Mouse (Mus musculus): ENCODE measurements at regions not wholly inside any gene's neighbourhood (a gene's known extent, or its start where the extent isn't known, plus 50 kb on each side); places are given as distances from the start of the nearest gene placed in this dataset.

- ATAC-seq (ENCODE audit: low FRiP score, low TSS enrichment): no peak
- no peak overlapping the region for H3K4me2 ChIP-seq (replicated peaks; ENCODE audit: low read depth, low read length)
- WGBS: 52% methylated on average over 5 of the region's 5 CpGs
- no peaks in the 10 kb centered on the region for H3K27me3 ChIP-seq (ENCODE audit: control insufficient read depth, insufficient read depth, low read length)
- no peaks in the 10 kb centered on the region for H3K4me1 ChIP-seq (ENCODE audit: control insufficient read depth, insufficient read depth, low read length)
- no peak overlapping the region for H3K4me3 ChIP-seq (ENCODE audit: low read length)
- H3K27ac ChIP-seq (ENCODE audit: low read depth, low read length): no peak overlapping the region
- no peaks in the 10 kb centered on the region for H3K36me3 ChIP-seq (ENCODE audit: control insufficient read depth, insufficient read depth, low read length)
- no peaks in the 10 kb centered on the region for H3K9me3 ChIP-seq (ENCODE audit: control insufficient read depth, low read length)
- H3K9ac ChIP-seq (ENCODE audit: low read depth, low read length): no peak overlapping the region
Observed at GRCm38 (mm10) chr6:84325384-84326114, 268.2 kb downstream of the Cyp26b1 start.

- H3K9me3 ChIP-seq (ENCODE audit: control insufficient read depth, low read length): no peaks in the 10 kb centered on the region
- no peak for ATAC-seq (ENCODE audit: low FRiP score, low TSS enrichment)
- no peak overlapping the region for H3K9ac ChIP-seq (ENCODE audit: low read depth, low read length)
- whole genome bisulfite sequencing: 91% methylated on average over 4 of the region's 4 CpGs
- H3K27me3 ChIP-seq (ENCODE audit: control insufficient read depth, insufficient read depth, low read length): no peaks in the 10 kb centered on the region
- no peaks in the 10 kb centered on the region for H3K4me1 ChIP-seq (ENCODE audit: control insufficient read depth, insufficient read depth, low read length)
- no peak overlapping the region for H3K27ac ChIP-seq (ENCODE audit: low read depth, low read length)
- no peaks in the 10 kb centered on the region for H3K36me3 ChIP-seq (ENCODE audit: control insufficient read depth, insufficient read depth, low read length)
- no peak overlapping the region for H3K4me3 ChIP-seq (ENCODE audit: low read length)
- H3K4me2 ChIP-seq (replicated peaks; ENCODE audit: low read depth, low read length): no peak overlapping the region
Observed at GRCm38 (mm10) chr6:84324185-84324584, 269.5 kb downstream of the Cyp26b1 start.

GRCm38 (mm10) chr6:84322528-84322927 lies 271.2 kb downstream of the Cyp26b1 start:
- WGBS: 85% methylated on average over 4 of the region's 4 CpGs
- Histone ChIP-seq H3K9ac (ENCODE audit: low read depth, low read length) (no peak overlapping the region), H3K36me3 (ENCODE audit: control insufficient read depth, insufficient read depth, low read length) (no peaks in the 10 kb centered on the region), H3K4me3 (ENCODE audit: low read length) (no peak overlapping the region), H3K9me3 (ENCODE audit: control insufficient read depth, low read length) (no peaks in the 10 kb centered on the region), H3K4me1 (ENCODE audit: control insufficient read depth, insufficient read depth, low read length) (no peaks in the 10 kb centered on the region), H3K4me2 (replicated peaks; ENCODE audit: low read depth, low read length) (no peak overlapping the region), H3K27ac (ENCODE audit: low read depth, low read length) (no peak overlapping the region), H3K27me3 (ENCODE audit: control insufficient read depth, insufficient read depth, low read length) (no peaks in the 10 kb centered on the region)
- no peak for ATAC-seq (ENCODE audit: low FRiP score, low TSS enrichment)

- Histone ChIP-seq H3K4me2 (replicated peaks; ENCODE audit: low read depth, low read length) (no peak overlapping the region), H3K4me3 (ENCODE audit: low read length) (no peak overlapping the region), H3K36me3 (ENCODE audit: control insufficient read depth, insufficient read depth, low read length) (no peaks in the 10 kb centered on the region), H3K4me1 (ENCODE audit: control insufficient read depth, insufficient read depth, low read length) (no peaks in the 10 kb centered on the region), H3K9ac (ENCODE audit: low read depth, low read length) (no peak overlapping the region), H3K27me3 (ENCODE audit: control insufficient read depth, insufficient read depth, low read length) (no peaks in the 10 kb centered on the region), H3K9me3 (ENCODE audit: control insufficient read depth, low read length) (no peaks in the 10 kb centered on the region), H3K27ac (ENCODE audit: low read depth, low read length) (no peak overlapping the region)
- WGBS: 67% methylated on average over 1 of the region's 1 CpGs
- ATAC-seq (ENCODE audit: low FRiP score, low TSS enrichment): no peak; the same call in 1 of the 2 replicates
Observed at GRCm38 (mm10) chr6:84320586-84320985, 273.1 kb downstream of the Cyp26b1 start.

- no peak overlapping the region for H3K4me3 ChIP-seq (ENCODE audit: low read length)
- ATAC-seq (ENCODE audit: low FRiP score, low TSS enrichment): no peak
- H3K27ac ChIP-seq (ENCODE audit: low read depth, low read length): no peak overlapping the region
- 15% methylated on average over 4 of the region's 4 CpGs for WGBS
- no peaks in the 10 kb centered on the region for H3K9me3 ChIP-seq (ENCODE audit: control insufficient read depth, low read length)
- H3K9ac ChIP-seq (ENCODE audit: low read depth, low read length): no peak overlapping the region
- H3K27me3 ChIP-seq (ENCODE audit: control insufficient read depth, insufficient read depth, low read length): no peaks in the 10 kb centered on the region
- H3K4me1 ChIP-seq (ENCODE audit: control insufficient read depth, insufficient read depth, low read length): no peaks in the 10 kb centered on the region
- no peaks in the 10 kb centered on the region for H3K36me3 ChIP-seq (ENCODE audit: control insufficient read depth, insufficient read depth, low read length)
- H3K4me2 ChIP-seq (replicated peaks; ENCODE audit: low read depth, low read length): no peak overlapping the region
Observed at GRCm38 (mm10) chr6:84318774-84319173, 274.9 kb downstream of the Cyp26b1 start.

GRCm38 (mm10) chr6:84317026-84317425 lies 276.7 kb downstream of the Cyp26b1 start:
- WGBS: 85% methylated on average over 1 of the region's 1 CpGs
- H3K9ac ChIP-seq (ENCODE audit: low read depth, low read length): no peak overlapping the region
- no peaks in the 10 kb centered on the region for H3K27me3 ChIP-seq (ENCODE audit: control insufficient read depth, insufficient read depth, low read length)
- H3K9me3 ChIP-seq (ENCODE audit: control insufficient read depth, low read length): no peaks in the 10 kb centered on the region
- no peak overlapping the region for H3K4me3 ChIP-seq (ENCODE audit: low read length)
- H3K4me2 ChIP-seq (replicated peaks; ENCODE audit: low read depth, low read length): no peak overlapping the region
- no peak for ATAC-seq (ENCODE audit: low FRiP score, low TSS enrichment)
- no peak overlapping the region for H3K27ac ChIP-seq (ENCODE audit: low read depth, low read length)
- no peaks in the 10 kb centered on the region for H3K36me3 ChIP-seq (ENCODE audit: control insufficient read depth, insufficient read depth, low read length)
- no peaks in the 10 kb centered on the region for H3K4me1 ChIP-seq (ENCODE audit: control insufficient read depth, insufficient read depth, low read length)

- no peaks in the 10 kb centered on the region for H3K4me1 ChIP-seq (ENCODE audit: control insufficient read depth, insufficient read depth, low read length)
- H3K4me2 ChIP-seq (replicated peaks; ENCODE audit: low read depth, low read length): no peak overlapping the region
- ATAC-seq (ENCODE audit: low FRiP score, low TSS enrichment): no peak
- no peaks in the 10 kb centered on the region for H3K9me3 ChIP-seq (ENCODE audit: control insufficient read depth, low read length)
- H3K36me3 ChIP-seq (ENCODE audit: control insufficient read depth, insufficient read depth, low read length): no peaks in the 10 kb centered on the region
- no peak overlapping the region for H3K9ac ChIP-seq (ENCODE audit: low read depth, low read length)
- H3K4me3 ChIP-seq (ENCODE audit: low read length): no peak overlapping the region
- no peaks in the 10 kb centered on the region for H3K27me3 ChIP-seq (ENCODE audit: control insufficient read depth, insufficient read depth, low read length)
- WGBS: 81% methylated on average over 8 of the region's 8 CpGs
- no peak overlapping the region for H3K27ac ChIP-seq (ENCODE audit: low read depth, low read length)
Observed at GRCm38 (mm10) chr6:84315175-84315912, 278.4 kb downstream of the Cyp26b1 start.

- 41% methylated on average over 4 of the region's 4 CpGs for WGBS
- no peak overlapping the region for H3K27ac ChIP-seq (ENCODE audit: low read depth, low read length)
- no peak overlapping the region for H3K9ac ChIP-seq (ENCODE audit: low read depth, low read length)
- H3K36me3 ChIP-seq (ENCODE audit: control insufficient read depth, insufficient read depth, low read length): no peaks in the 10 kb centered on the region
- no peaks in the 10 kb centered on the region for H3K4me1 ChIP-seq (ENCODE audit: control insufficient read depth, insufficient read depth, low read length)
- ATAC-seq (ENCODE audit: low FRiP score, low TSS enrichment): no peak
- H3K27me3 ChIP-seq (ENCODE audit: control insufficient read depth, insufficient read depth, low read length): no peaks in the 10 kb centered on the region
- H3K4me2 ChIP-seq (replicated peaks; ENCODE audit: low read depth, low read length): no peak overlapping the region
- H3K4me3 ChIP-seq (ENCODE audit: low read length): no peak overlapping the region
- no peaks in the 10 kb centered on the region for H3K9me3 ChIP-seq (ENCODE audit: control insufficient read depth, low read length)
Observed at GRCm38 (mm10) chr6:84313797-84314196, 279.9 kb downstream of the Cyp26b1 start.

- Histone ChIP-seq H3K27me3 (ENCODE audit: control insufficient read depth, insufficient read depth, low read length) (no peaks in the 10 kb centered on the region), H3K9me3 (ENCODE audit: control insufficient read depth, low read length) (no peaks in the 10 kb centered on the region), H3K27ac (ENCODE audit: low read depth, low read length) (no peak overlapping the region), H3K36me3 (ENCODE audit: control insufficient read depth, insufficient read depth, low read length) (no peaks in the 10 kb centered on the region), H3K4me2 (replicated peaks; ENCODE audit: low read depth, low read length) (no peak overlapping the region), H3K4me1 (ENCODE audit: control insufficient read depth, insufficient read depth, low read length) (no peaks in the 10 kb centered on the region), H3K4me3 (ENCODE audit: low read length) (no peak overlapping the region), H3K9ac (ENCODE audit: low read depth, low read length) (no peak overlapping the region)
- 20% methylated on average over 9 of the region's 9 CpGs for WGBS
- ATAC-seq (ENCODE audit: low FRiP score, low TSS enrichment): no peak
Observed at GRCm38 (mm10) chr6:84310635-84311241, 283.0 kb downstream of the Cyp26b1 start.

Measured in kidney, embryonic 14.5 days (tissue).